Mouse (Mus musculus): ENCODE data around the gene Nrp2. TPM values are rescaled to one million over a fixed set of nuclear protein-coding genes. Genes with fewer than 3 reads are reported as not detected.

The Nrp2 gene
- 15.3 TPM for polyA plus RNA-seq (2014; fragmentation: Illumina TruSeq; extraction: RNeasy Lipid Tissue Mini Kit (QIAGEN cat#74804); ENCODE audit: low read depth, low replicate concordance)

DNA sequence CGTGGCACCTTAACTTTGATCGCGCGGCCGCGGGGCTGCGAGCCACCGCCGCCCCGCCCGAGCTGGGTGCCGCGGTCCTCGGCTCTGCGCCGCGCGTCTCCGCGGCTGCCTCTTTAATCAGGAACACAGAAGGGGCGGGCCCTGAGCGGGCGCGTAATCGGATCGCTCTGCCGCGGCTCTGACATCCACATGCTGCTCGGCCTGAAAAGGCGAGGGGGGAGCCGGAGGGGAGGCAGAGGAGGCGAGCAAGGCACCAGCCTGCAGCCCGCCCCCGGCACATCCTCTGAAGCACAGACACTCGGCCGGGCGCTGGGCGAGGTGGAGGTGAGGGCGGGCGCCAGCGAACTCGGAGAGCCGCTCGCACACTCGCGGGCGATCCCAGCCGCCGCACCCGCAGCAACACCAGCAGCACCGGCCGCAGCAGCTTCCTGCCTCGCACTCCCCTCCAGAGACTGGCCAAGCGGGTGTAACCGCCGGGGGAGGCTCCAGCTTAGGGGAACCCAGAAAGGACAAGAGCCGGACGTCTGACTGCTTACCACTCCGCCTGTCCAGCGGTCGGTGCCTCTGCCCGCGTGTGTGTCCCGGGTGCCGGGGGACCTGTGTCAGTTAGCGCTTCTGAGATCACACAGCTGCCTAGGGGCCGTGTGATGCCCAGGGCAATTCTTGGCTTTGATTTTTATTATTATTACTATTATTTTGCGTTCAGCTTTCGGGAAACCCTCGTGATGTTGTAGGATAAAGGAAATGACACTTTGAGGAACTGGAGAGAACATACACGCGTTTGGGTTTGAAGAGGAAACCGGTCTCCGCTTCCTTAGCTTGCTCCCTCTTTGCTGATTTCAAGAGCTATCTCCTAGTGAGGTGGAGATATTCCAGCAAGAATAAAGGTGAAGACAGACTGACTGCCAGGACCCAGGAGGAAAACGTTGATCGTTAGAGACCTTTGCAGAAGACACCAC lies at the start of gene Nrp2:
Nrp2 (plus strand) TSS at position 128 of the 959 bp plus-strand sequence.

All from kidney, adult 10 weeks (tissue).